Mouse (Mus musculus): ENCODE data around the gene Stard10.

The Stard10 gene

GRCm38 (mm10) chr7:101395471-101395870 lies 78.6 kb downstream of the Stard10 start:
- DNase-seq (ENCODE audit: low read depth, low spot score), result no peak

Data from CD4-positive helper T cell, adult 2 months (primary cell).